Mouse (Mus musculus): ENCODE measurements around the gene Cfd. TPM values are rescaled to one million over a fixed set of nuclear protein-coding genes. Genes with fewer than 3 reads are reported as not detected.

The Cfd gene
- total RNA-seq, 1 experiment from 2014 or later, result 561 TPM

DNA sequence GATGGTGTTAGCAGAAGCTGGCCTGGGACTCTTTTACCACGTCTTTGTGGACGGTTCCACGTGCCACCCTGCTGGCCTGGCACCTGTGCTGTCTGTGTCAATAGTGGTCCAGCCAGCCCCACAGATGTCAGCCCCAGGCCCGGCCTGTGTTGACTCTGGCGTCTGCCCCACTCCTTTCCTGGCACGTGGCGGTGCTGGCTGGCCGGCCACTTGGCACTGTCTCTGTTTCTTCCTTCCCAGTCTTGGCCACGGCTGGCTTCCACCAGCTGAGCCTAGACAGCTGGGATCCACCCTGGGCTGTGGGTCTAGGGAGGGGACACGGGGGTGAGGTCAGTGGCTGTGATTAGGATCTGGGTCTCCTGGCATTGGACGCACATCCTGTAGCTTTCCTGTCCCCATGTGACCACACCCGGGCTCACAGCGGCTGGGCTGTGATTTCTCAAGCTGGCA lies 43.6 kb downstream of the Cfd start:
- DNase-seq, result peak; percentile 87

DNA sequence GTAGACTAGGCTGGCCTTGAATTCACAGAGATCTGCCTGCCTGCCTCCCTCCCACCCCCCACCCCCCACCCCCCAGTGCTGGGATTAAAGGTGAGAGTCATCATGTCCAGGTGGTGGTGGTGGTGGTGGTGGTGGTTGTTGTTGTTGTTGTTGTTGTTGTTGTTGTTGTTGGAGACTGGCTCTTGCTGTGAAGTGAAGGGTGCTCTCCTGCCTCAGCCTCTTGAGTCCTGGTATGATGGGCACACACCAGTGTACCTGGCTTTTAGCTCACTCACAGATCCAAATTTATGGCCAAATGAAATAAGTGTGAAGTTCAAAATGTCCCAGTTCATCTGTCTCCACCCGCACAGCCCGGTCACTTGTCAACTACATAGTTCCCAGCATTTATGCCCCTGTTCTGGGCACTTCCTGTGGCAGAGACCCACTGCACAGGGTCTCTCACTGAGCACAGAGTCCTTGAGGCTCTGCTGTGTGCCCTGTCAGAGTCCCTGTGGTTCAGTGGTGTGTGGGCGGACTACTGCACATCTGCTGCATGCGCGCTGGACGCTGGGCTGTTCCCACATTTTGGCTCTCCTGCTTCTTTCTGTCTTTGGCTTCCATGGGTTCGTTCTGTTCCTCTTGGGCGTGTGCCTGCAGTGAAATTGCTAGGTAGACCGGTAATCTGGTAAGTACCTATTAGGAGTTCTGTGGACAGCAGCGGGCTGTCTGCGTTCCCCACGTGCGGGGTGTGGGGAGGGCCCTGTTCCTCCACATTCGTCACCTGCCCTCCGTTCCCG lies 44.3 kb downstream of the Cfd start:
- DNase-seq, result no peak

DNA sequence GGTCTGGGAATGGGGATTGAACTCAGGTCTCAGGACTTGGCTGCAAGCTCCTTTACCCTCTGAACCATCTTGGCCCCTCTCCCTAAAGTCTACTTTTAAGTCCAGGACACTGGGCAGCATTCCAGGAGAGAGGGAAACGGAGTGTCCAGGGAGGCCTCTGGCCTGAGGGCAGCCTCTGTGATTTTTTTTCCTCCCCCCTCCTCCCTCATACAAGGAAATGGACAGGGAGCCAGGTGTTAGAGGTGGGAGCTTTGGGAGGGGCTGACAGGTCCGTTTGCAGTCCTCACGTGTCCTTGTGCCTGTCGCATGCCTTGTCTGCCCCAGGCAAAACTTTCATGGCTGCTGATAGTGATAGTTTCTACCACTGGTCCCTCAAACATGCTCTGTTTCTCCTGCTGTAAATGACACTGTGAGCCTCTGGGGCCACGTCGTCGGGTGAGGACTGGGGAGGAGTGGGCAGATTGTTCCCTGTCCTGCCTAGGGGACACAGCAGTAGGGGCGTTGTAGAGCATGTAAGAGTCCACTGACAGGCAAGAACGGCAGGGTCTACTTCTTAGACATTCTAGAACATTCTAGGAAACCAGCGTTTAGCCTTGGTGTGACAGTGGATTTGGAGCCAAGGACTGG lies 45.7 kb downstream of the Cfd start:
- peak; percentile 41 for DNase-seq

DNA sequence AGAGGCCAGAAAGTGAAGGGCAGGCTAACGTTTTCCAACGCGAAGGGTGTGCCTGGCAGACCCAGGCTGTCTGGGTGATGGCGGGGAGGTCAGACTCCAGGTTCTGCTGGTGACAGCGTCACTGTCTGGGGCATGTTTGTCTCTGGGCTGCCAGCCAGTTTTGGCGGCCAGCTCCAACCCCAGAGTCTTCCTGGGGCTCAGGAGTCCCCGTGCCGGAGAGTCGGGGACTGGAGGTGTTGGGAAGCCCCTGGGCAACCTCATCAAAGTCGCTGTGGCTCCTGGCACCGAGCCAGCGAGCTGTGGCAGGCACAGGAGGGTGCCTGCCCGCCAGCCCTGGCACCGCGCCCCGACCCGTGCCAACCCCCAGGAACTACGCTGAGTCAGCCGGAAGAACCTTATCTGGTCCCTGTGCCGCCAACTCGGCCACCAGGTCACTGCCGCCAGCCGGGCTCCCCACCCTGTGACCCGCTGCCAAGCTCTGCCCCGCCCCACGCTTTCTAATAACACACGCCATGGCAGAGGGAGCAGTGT lies 46.3 kb downstream of the Cfd start:
- DNase-seq, result peak; percentile 96

DNA sequence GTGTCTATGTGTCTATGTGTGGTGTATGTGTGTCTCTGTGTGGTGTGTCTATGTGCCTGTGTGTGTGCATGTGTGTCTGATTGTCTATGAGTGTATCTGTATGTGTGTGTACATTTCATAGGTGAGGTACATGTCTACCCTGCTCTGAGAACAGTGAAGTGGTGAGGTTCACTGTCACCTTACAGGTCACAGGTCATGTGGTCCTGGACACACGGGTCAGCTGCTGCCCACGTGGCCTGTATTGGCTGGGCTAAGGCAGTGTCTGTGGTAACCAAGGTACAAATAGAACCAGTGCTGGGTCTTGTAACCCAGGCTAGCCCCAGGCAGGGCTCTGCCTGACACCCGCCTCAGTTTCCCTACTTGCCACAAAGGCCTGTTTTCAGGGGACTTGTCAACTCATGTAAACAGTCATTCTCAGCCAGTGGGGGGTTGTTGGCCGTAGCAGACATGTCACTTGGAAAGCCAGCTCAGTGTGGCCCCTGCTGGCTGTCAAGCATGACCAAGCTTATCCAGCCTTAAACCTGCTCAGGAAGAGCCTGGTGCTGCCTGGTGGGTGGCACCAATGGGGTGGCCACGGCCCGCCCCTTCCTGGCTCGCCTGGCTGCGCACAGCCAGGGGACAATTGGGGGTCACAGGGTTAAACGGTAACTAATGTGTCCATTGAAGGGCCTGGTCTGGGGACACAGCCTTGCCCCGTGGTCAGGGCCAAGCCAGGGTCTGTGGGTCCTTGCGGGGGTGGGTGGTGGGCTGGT lies 47.3 kb downstream of the Cfd start:
- DNase-seq, result no peak

DNA sequence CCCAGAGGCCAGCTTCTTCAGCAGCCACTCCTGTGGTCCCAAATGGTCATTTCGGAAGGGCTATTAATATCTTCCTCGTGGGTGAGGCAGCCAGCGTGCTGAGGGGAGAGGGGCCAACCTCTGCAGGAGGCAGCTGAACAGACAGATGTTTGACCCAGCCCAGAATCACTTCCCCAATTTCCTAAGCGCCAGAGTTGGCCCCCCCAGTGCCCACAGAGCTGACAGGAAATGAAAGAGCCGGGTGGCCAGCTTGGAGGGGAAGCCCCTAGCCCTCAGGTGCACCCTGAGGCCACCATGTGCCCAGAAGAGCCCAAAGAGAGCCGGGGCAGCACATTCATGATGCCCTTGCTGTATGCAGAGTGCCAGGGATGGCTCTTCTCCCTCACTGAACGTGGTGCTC lies 50.1 kb downstream of the Cfd start:
- peak; percentile 39 for DNase-seq

Small RNA genes lying within 50 kb of the gene (microRNA-seq; reads per million reads assigned to microRNA genes)
- 0 reads per million in 2 experiments for gene Mir6910

Other genes with a start within 250 kb of the Cfd start
- not detected in 2 replicates for gene Odf3l2, start 245.1 kb upstream of the Cfd start, total RNA-seq (2021)
- 6.8 TPM in 1 of 2 replicates, not detected in the other for gene Madcam1, start 226.3 kb upstream of the Cfd start, total RNA-seq (2021)
- 27.8 and 34.1 TPM in 2 replicates for gene Tpgs1, start 221.5 kb upstream of the Cfd start, total RNA-seq (2021)
- gene Cdc34, start 208.7 kb upstream of the Cfd start, total RNA-seq (2021), result 79.1 and 82.4 TPM in 2 replicates
- gene Gzmm, start 201.8 kb upstream of the Cfd start, total RNA-seq (2021), result 0.89 and 1.1 TPM in 2 replicates
- 598 and 707 TPM in 2 replicates for gene Bsg, start 186.4 kb upstream of the Cfd start, total RNA-seq (2021)
- 7.1 and 10.6 TPM in 2 replicates for gene Hcn2, start 174.2 kb upstream of the Cfd start, total RNA-seq (2021)
- gene Polrmt, start 144.3 kb upstream of the Cfd start, total RNA-seq (2021), result 59.2 and 65.4 TPM in 2 replicates
- gene Fgf22, start 135.8 kb upstream of the Cfd start, total RNA-seq (2021), result not detected in 2 replicates
- 54.7 and 56.5 TPM in 2 replicates for gene Rnf126, start 123.9 kb upstream of the Cfd start, total RNA-seq (2021)
- gene Fstl3, start 113.6 kb upstream of the Cfd start, total RNA-seq (2021), result 5.5 and 6.4 TPM in 2 replicates
- not detected in 2 replicates for gene Prss57, start 99.9 kb upstream of the Cfd start, total RNA-seq (2021)
- gene Palm, start 97.3 kb upstream of the Cfd start, total RNA-seq (2021), result 77.9 and 78.3 TPM in 2 replicates
- 0.26 TPM in 2 replicates for gene Misp, start 69.9 kb upstream of the Cfd start, total RNA-seq (2021)
- gene Ptbp1, start 36.4 kb upstream of the Cfd start, total RNA-seq (2021), result 291 and 302 TPM in 2 replicates
- 1.0 TPM in 1 of 2 replicates, not detected in the other for gene Prtn3, start 16.4 kb upstream of the Cfd start, total RNA-seq (2021)
- gene Plppr3, start 16.2 kb upstream of the Cfd start, total RNA-seq (2021), result 0.93 and 2.2 TPM in 2 replicates
- gene Elane, start 4.6 kb upstream of the Cfd start, total RNA-seq (2021), result 0.70 TPM in 1 of 2 replicates, not detected in the other
- gene Med16, start 18.1 kb downstream of the Cfd start, total RNA-seq (2021), result 32.0 and 38.4 TPM in 2 replicates
- not detected in 2 replicates for gene Gm26602, start 20.0 kb downstream of the Cfd start, total RNA-seq (2021)
- gene Kiss1r, start 26.1 kb downstream of the Cfd start, total RNA-seq (2021), result 0.98 and 1.5 TPM in 2 replicates
- gene R3hdm4, start 30.4 kb downstream of the Cfd start, total RNA-seq (2021), result 75.8 and 82.8 TPM in 2 replicates
- 5.9 and 6.9 TPM in 2 replicates for gene Arid3a, start 36.2 kb downstream of the Cfd start, total RNA-seq (2021)
- gene Wdr18, start 69.3 kb downstream of the Cfd start, total RNA-seq (2021), result 30.3 and 36.6 TPM in 2 replicates
- not detected in 2 replicates for gene Grin3b, start 79.9 kb downstream of the Cfd start, total RNA-seq (2021)
- 141 and 157 TPM in 2 replicates for gene Tmem259, start 93.5 kb downstream of the Cfd start, total RNA-seq (2021)
- 40.2 and 55.9 TPM in 2 replicates for gene Cnn2, start 97.7 kb downstream of the Cfd start, total RNA-seq (2021)
- gene Abca7, start 105.6 kb downstream of the Cfd start, total RNA-seq (2021), result 18.7 and 20.7 TPM in 2 replicates
- gene Arhgap45, start 125.8 kb downstream of the Cfd start, total RNA-seq (2021), result 6.3 and 27.9 TPM in 2 replicates
- gene Polr2e, start 148.9 kb downstream of the Cfd start, total RNA-seq (2021), result 98.8 and 108 TPM in 2 replicates
- 1,329 and 1,354 TPM in 2 replicates for gene Gpx4, start 156.3 kb downstream of the Cfd start, total RNA-seq (2021)
- gene Sbno2, start 214.7 kb downstream of the Cfd start, total RNA-seq (2021), result 52.8 and 52.9 TPM in 2 replicates
- gene Stk11, start 224.9 kb downstream of the Cfd start, total RNA-seq (2021), result 138 and 147 TPM in 2 replicates
- 920 and 980 TPM in 2 replicates for gene Atp5d, start 247.8 kb downstream of the Cfd start, total RNA-seq (2021)
- 69.9 and 137 TPM in 2 replicates for gene Cbarp, start 250.0 kb downstream of the Cfd start, total RNA-seq (2021)

Measured in adrenal gland, postnatal 14 days (tissue).